Mouse (Mus musculus): ENCODE data around the gene Adcy5. TPM values are rescaled to one million over a fixed set of nuclear protein-coding genes. Genes with fewer than 3 reads are reported as not detected.

Adcy5 gene
- polyA plus RNA-seq, 1 experiment from 2014 or later: 1.5 TPM

GRCm38 (mm10) chr16:35220412-35220811, 65.7 kb downstream of the Adcy5 start:
- no peak overlapping the region for H3K4me2 ChIP-seq (ENCODE audit: low read depth, severe bottlenecking)
- no peaks in the 10 kb centered on the region for H3K9me3 ChIP-seq (ENCODE audit: control insufficient read depth, low read length)
- no peak for ATAC-seq (ENCODE audit: insufficient number of reproducible peaks, low FRiP score, low TSS enrichment, low read depth)
- H3K27ac ChIP-seq (replicated peaks; ENCODE audit: low read depth, low read length): no peak overlapping the region
- H3K4me1 ChIP-seq (ENCODE audit: control insufficient read depth, insufficient read depth, low read length): peaks cover 7% of the 10 kb centered on the region
- H3K27me3 ChIP-seq (ENCODE audit: control insufficient read depth, insufficient read depth, low read length): no peaks in the 10 kb centered on the region
- H3K4me3 ChIP-seq (ENCODE audit: low read depth, low read length): no peak overlapping the region
- H3K9ac ChIP-seq (ENCODE audit: low read length): no peak overlapping the region
- no peaks in the 10 kb centered on the region for H3K36me3 ChIP-seq (ENCODE audit: control insufficient read depth, insufficient read depth, low read length)
- no peak for DNase-seq (ENCODE audit: low spot score)
- 76% methylated on average over 5 of the region's 5 CpGs for WGBS

- 71% methylated on average over 4 of the region's 4 CpGs for WGBS
- H3K27ac ChIP-seq (replicated peaks; ENCODE audit: low read depth, low read length): no peak overlapping the region
- ATAC-seq (ENCODE audit: insufficient number of reproducible peaks, low FRiP score, low TSS enrichment, low read depth) (no peak), DNase-seq (ENCODE audit: low spot score) (no peak)
- no peaks in the 10 kb centered on the region for H3K27me3 ChIP-seq (ENCODE audit: control insufficient read depth, insufficient read depth, low read length)
- H3K4me2 ChIP-seq (ENCODE audit: low read depth, severe bottlenecking): no peak overlapping the region
- H3K9me3 ChIP-seq (ENCODE audit: control insufficient read depth, low read length): no peaks in the 10 kb centered on the region
- H3K9ac ChIP-seq (ENCODE audit: low read length): no peak overlapping the region
- H3K4me3 ChIP-seq (ENCODE audit: low read depth, low read length): no peak overlapping the region
- H3K4me1 ChIP-seq (ENCODE audit: control insufficient read depth, insufficient read depth, low read length): peaks cover 3% of the 10 kb centered on the region; the same call in 1 of the 2 replicates
- no peaks in the 10 kb centered on the region for H3K36me3 ChIP-seq (ENCODE audit: control insufficient read depth, insufficient read depth, low read length)
Measured at GRCm38 (mm10) chr16:35221581-35221980, 66.9 kb downstream of the Adcy5 start.

GRCm38 (mm10) chr16:35223930-35224329, 69.3 kb downstream of the Adcy5 start:
- Histone ChIP-seq H3K4me1 (ENCODE audit: control insufficient read depth, insufficient read depth, low read length) (peaks cover 3% of the 10 kb centered on the region; the same call in 1 of the 2 replicates), H3K9ac (ENCODE audit: low read length) (no peak overlapping the region), H3K4me2 (ENCODE audit: low read depth, severe bottlenecking) (no peak overlapping the region), H3K27ac (replicated peaks; ENCODE audit: low read depth, low read length) (no peak overlapping the region), H3K9me3 (ENCODE audit: control insufficient read depth, low read length) (no peaks in the 10 kb centered on the region), H3K36me3 (ENCODE audit: control insufficient read depth, insufficient read depth, low read length) (no peaks in the 10 kb centered on the region), H3K27me3 (ENCODE audit: control insufficient read depth, insufficient read depth, low read length) (no peaks in the 10 kb centered on the region), H3K4me3 (ENCODE audit: low read depth, low read length) (no peak overlapping the region)
- WGBS: 83% methylated on average over 4 of the region's 4 CpGs
- DNase-seq (ENCODE audit: low spot score) (no peak), ATAC-seq (ENCODE audit: insufficient number of reproducible peaks, low FRiP score, low TSS enrichment, low read depth) (no peak)

- no peaks in the 10 kb centered on the region for H3K36me3 ChIP-seq (ENCODE audit: control insufficient read depth, insufficient read depth, low read length)
- no peaks in the 10 kb centered on the region for H3K27me3 ChIP-seq (ENCODE audit: control insufficient read depth, insufficient read depth, low read length)
- no peak overlapping the region for H3K4me2 ChIP-seq (ENCODE audit: low read depth, severe bottlenecking)
- H3K27ac ChIP-seq (replicated peaks; ENCODE audit: low read depth, low read length): no peak overlapping the region
- no peak for ATAC-seq (ENCODE audit: insufficient number of reproducible peaks, low FRiP score, low TSS enrichment, low read depth)
- peaks cover 3% of the 10 kb centered on the region; the same call in 1 of the 2 replicates for H3K4me1 ChIP-seq (ENCODE audit: control insufficient read depth, insufficient read depth, low read length)
- whole genome bisulfite sequencing: 34% methylated on average over 14 of the region's 14 CpGs
- H3K4me3 ChIP-seq (ENCODE audit: low read depth, low read length): no peak overlapping the region
- no peak for DNase-seq (ENCODE audit: low spot score)
- no peaks in the 10 kb centered on the region for H3K9me3 ChIP-seq (ENCODE audit: control insufficient read depth, low read length)
- no peak overlapping the region for H3K9ac ChIP-seq (ENCODE audit: low read length)
Measured at GRCm38 (mm10) chr16:35224716-35225115, 70.0 kb downstream of the Adcy5 start.

- WGBS: 67% methylated on average over 11 of the region's 11 CpGs
- H3K27ac ChIP-seq (replicated peaks; ENCODE audit: low read depth, low read length): no peak overlapping the region
Measured at GRCm38 (mm10) chr16:35229582-35229981, 74.9 kb downstream of the Adcy5 start.

GRCm38 (mm10) chr16:35232153-35232750, 77.6 kb downstream of the Adcy5 start:
- Histone ChIP-seq H3K27me3 (ENCODE audit: control insufficient read depth, insufficient read depth, low read length) (no peaks in the 10 kb centered on the region), H3K4me2 (ENCODE audit: low read depth, severe bottlenecking) (no peak overlapping the region), H3K4me3 (ENCODE audit: low read depth, low read length) (no peak overlapping the region), H3K9ac (ENCODE audit: low read length) (no peak overlapping the region), H3K4me1 (ENCODE audit: control insufficient read depth, insufficient read depth, low read length) (no peaks in the 10 kb centered on the region; the same call in 1 of the 2 replicates), H3K27ac (replicated peaks; ENCODE audit: low read depth, low read length) (no peak overlapping the region), H3K36me3 (ENCODE audit: control insufficient read depth, insufficient read depth, low read length) (no peaks in the 10 kb centered on the region), H3K9me3 (ENCODE audit: control insufficient read depth, low read length) (no peaks in the 10 kb centered on the region)
- no peak for DNase-seq (ENCODE audit: low spot score)
- WGBS: 58% methylated on average over 14 of the region's 14 CpGs
- ATAC-seq (ENCODE audit: insufficient number of reproducible peaks, low FRiP score, low TSS enrichment, low read depth): no peak

More at GRCm38 (mm10) chr16:35229582-35229981, 74.9 kb downstream of the Adcy5 start:
- H3K9me3 ChIP-seq (ENCODE audit: control insufficient read depth, low read length): no peaks in the 10 kb centered on the region
- no peaks in the 10 kb centered on the region; the same call in 1 of the 2 replicates for H3K4me1 ChIP-seq (ENCODE audit: control insufficient read depth, insufficient read depth, low read length)
- H3K9ac ChIP-seq (ENCODE audit: low read length): no peak overlapping the region
- no peak for ATAC-seq (ENCODE audit: insufficient number of reproducible peaks, low FRiP score, low TSS enrichment, low read depth)
- no peak overlapping the region for H3K4me3 ChIP-seq (ENCODE audit: low read depth, low read length)
- DNase-seq (ENCODE audit: low spot score): no peak
- no peak overlapping the region for H3K4me2 ChIP-seq (ENCODE audit: low read depth, severe bottlenecking)
- H3K36me3 ChIP-seq (ENCODE audit: control insufficient read depth, insufficient read depth, low read length): no peaks in the 10 kb centered on the region
- no peaks in the 10 kb centered on the region for H3K27me3 ChIP-seq (ENCODE audit: control insufficient read depth, insufficient read depth, low read length)

- Histone ChIP-seq H3K27me3 (ENCODE audit: control insufficient read depth, insufficient read depth, low read length) (no peaks in the 10 kb centered on the region), H3K9me3 (ENCODE audit: control insufficient read depth, low read length) (no peaks in the 10 kb centered on the region), H3K4me3 (ENCODE audit: low read depth, low read length) (no peak overlapping the region), H3K27ac (replicated peaks; ENCODE audit: low read depth, low read length) (no peak overlapping the region; the same call in 1 of the 2 replicates), H3K36me3 (ENCODE audit: control insufficient read depth, insufficient read depth, low read length) (no peaks in the 10 kb centered on the region), H3K9ac (ENCODE audit: low read length) (no peak overlapping the region), H3K4me2 (ENCODE audit: low read depth, severe bottlenecking) (no peak overlapping the region), H3K4me1 (ENCODE audit: control insufficient read depth, insufficient read depth, low read length) (no peaks in the 10 kb centered on the region; the same call in 1 of the 2 replicates)
- DNase-seq (ENCODE audit: low spot score) (no peak), ATAC-seq (ENCODE audit: insufficient number of reproducible peaks, low FRiP score, low TSS enrichment, low read depth) (no peak)
- WGBS: 90% methylated on average over 4 of the region's 4 CpGs
Measured at GRCm38 (mm10) chr16:35233329-35233728, 78.7 kb downstream of the Adcy5 start.

GRCm38 (mm10) chr16:35237091-35237490, 82.4 kb downstream of the Adcy5 start:
- no peaks in the 10 kb centered on the region for H3K36me3 ChIP-seq (ENCODE audit: control insufficient read depth, insufficient read depth, low read length)
- no peaks in the 10 kb centered on the region; the same call in 1 of the 2 replicates for H3K4me1 ChIP-seq (ENCODE audit: control insufficient read depth, insufficient read depth, low read length)
- WGBS: 85% methylated on average over 7 of the region's 7 CpGs
- H3K4me3 ChIP-seq (ENCODE audit: low read depth, low read length): no peak overlapping the region
- DNase-seq (ENCODE audit: low spot score) (no peak), ATAC-seq (ENCODE audit: insufficient number of reproducible peaks, low FRiP score, low TSS enrichment, low read depth) (no peak)
- no peaks in the 10 kb centered on the region for H3K9me3 ChIP-seq (ENCODE audit: control insufficient read depth, low read length)
- no peak overlapping the region for H3K27ac ChIP-seq (replicated peaks; ENCODE audit: low read depth, low read length)
- H3K4me2 ChIP-seq (ENCODE audit: low read depth, severe bottlenecking): no peak overlapping the region
- no peaks in the 10 kb centered on the region for H3K27me3 ChIP-seq (ENCODE audit: control insufficient read depth, insufficient read depth, low read length)
- H3K9ac ChIP-seq (ENCODE audit: low read length): no peak overlapping the region

Data from limb, embryonic 11.5 days (tissue).